Mouse (Mus musculus): Measurements from ENCODE around the gene Rfx8.

DNA sequence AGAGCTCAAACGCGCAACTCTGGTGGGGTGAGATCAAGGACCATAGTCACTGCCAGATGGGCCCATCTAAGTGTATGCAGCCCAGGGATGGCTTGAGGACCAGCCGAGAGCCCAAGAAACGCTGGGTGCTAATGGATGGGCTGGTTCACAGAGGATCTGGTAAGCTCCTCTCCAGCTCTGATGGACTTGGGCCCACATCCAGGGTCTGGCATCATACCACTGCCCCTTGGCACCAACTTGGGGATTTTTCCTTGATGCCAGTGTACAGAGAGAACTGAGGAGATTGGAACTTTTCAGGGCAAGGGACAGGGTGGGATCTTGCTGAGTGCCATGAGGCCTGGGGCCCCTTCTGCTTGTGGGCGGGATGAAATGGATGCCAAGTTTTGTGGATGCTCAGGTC is 39.2 kb downstream of the Rfx8 start:
- no peak for TF ChIP-seq POLR2A (IDR thresholded peaks at IDR 0.05; ENCODE audit: insufficient read length, low read depth)
- no peak for TF ChIP-seq USF1 (IDR thresholded peaks at IDR 0.05; ENCODE audit: low read depth)
- TF ChIP-seq MYOD1 (IDR thresholded peaks at IDR 0.05; ENCODE audit: control insufficient read depth in 1 of 3, insufficient read length in 2 of 3, low read depth in 2 of 3), result no peak
- TF ChIP-seq MAX (IDR thresholded peaks at IDR 0.05; ENCODE audit: low read depth), result no peak
- TF ChIP-seq TCF12 (IDR thresholded peaks at IDR 0.05; ENCODE audit: insufficient read depth, poor library complexity, severe bottlenecking), result no peak
- no peak for TF ChIP-seq TCF3 (IDR thresholded peaks at IDR 0.05; ENCODE audit: insufficient read length, low read depth)
- no peak for TF ChIP-seq POLR2AphosphoS2 (IDR thresholded peaks at IDR 0.05; ENCODE audit: insufficient read length, low read depth)
